Mouse (Mus musculus) heart, embryonic 16.5 days (tissue): Measurements from ENCODE around the gene Ube2c. TPM values are rescaled to one million over a fixed set of nuclear protein-coding genes. Genes with fewer than 3 reads are reported as not detected.

Source experiments
- ATAC-seq: fragments of 200-750 bp; cut with Nextera tagmentation; replicated peaks from 2 replicates; pipeline ENCODE4 v1.8.0; 2017; ENCODE audit warnings: moderate number of reproducible peaks; ENCODE audit not compliant: insufficient read depth, low FRiP score; ENCODE audit errors: extremely low read depth
- H3K27ac ChIP-seq: fragments of 300-500 bp; sonication (generic); 2 replicates; pipeline ENCODE4 v1.5.1; 2014; ENCODE audit warnings: mild to moderate bottlenecking, low read length, control low read depth, moderate library complexity
- H3K27me3 ChIP-seq: fragments of 300-500 bp; sonication (generic); 2 replicates; pipeline ENCODE4 v1.6.1; 2014; ENCODE audit warnings: low read length, mixed read lengths; ENCODE audit not compliant: control insufficient read depth, insufficient read depth
- H3K36me3 ChIP-seq: fragments of 300-500 bp; sonication (generic); 2 replicates; pipeline ENCODE4 v1.6.1; 2014; ENCODE audit not compliant: control insufficient read depth, insufficient read depth
- H3K4me1 ChIP-seq: fragments of 300-500 bp; sonication (generic); 2 replicates; pipeline ENCODE4 v1.6.1; 2014; ENCODE audit warnings: low read length, mixed read lengths; ENCODE audit not compliant: control insufficient read depth, insufficient read depth
- H3K4me2 ChIP-seq: fragments of 300-500 bp; sonication (generic); 2 replicates; pipeline ENCODE4 v1.6.1; 2014; ENCODE audit warnings: low read depth, mild to moderate bottlenecking, control low read depth, low read length
- H3K4me3 ChIP-seq: fragments of 300-500 bp; sonication (generic); 2 replicates; pipeline ENCODE4 v1.5.1; 2014; ENCODE audit warnings: mild to moderate bottlenecking, control low read depth, low read length
- H3K9ac ChIP-seq: fragments of 300-500 bp; sonication (generic); 2 replicates; pipeline ENCODE4 v1.6.1; 2014; ENCODE audit warnings: low read length, control low read depth
- H3K9me3 ChIP-seq: fragments of 300-500 bp; sonication (generic); replicated peaks from 2 replicates; pipeline ENCODE4 v1.6.1; 2016; ENCODE audit warnings: low read length; ENCODE audit not compliant: control insufficient read depth
- WGBS: fragments of 180-500 bp; shearing (Covaris S2); extraction: QIAGEN DNeasy Blood & Tissue Kit; methylation state at CpG from one replicate; pipeline ENCODE4 v1.1.7; 2014; 5-methylcytosine and 5-hydroxymethylcytosine counted together
- polyA plus RNA-seq: library from polyadenylated mRNA; unstranded; fragments of >200 nt; fragmentation: Nextera tagmentation; extraction: Ambion mirVana; gene quantifications from 2 replicates; pipeline ENCODE4 v1.2.1, GENCODE M21; 2015

Ube2c gene
- polyA plus RNA-seq, 1 experiment from 2014 or later = 388 TPM

GRCm38 (mm10) chr2:164817703-164818102, 48.0 kb downstream of the Ube2c start:
- Histone ChIP-seq H3K9ac (no peak overlapping the region), H3K36me3 (no peaks in the 10 kb centered on the region), H3K27ac (no peak overlapping the region), H3K4me3 (no peak overlapping the region), H3K27me3 (no peaks in the 10 kb centered on the region), H3K9me3 (no peaks in the 10 kb centered on the region), H3K4me1 (peaks cover 7% of the 10 kb centered on the region), H3K4me2 (no peak overlapping the region)
- 65% methylated on average over 5 of the region's 5 CpGs for WGBS
- no peak for ATAC-seq

GRCm38 (mm10) chr2:164821060-164821459, 51.4 kb downstream of the Ube2c start:
- WGBS = 83% methylated on average over 6 of the region's 6 CpGs

GRCm38 (mm10) chr2:164822636-164823165, 53.0 kb downstream of the Ube2c start, which contains the start of gene Zswim1:
Zswim1 (plus strand) TSS chr2:164822686.
- peak within 1 kb of the TSS; percentile 91 for H3K4me3 ChIP-seq
- H3K9me3 ChIP-seq = no peaks in the 10 kb centered on the region
- no peaks in the 10 kb centered on the region for H3K27me3 ChIP-seq
- peak; percentile 99 for ATAC-seq
- peak within 1 kb of the TSS; percentile 85 for H3K9ac ChIP-seq
- H3K27ac ChIP-seq = peak within 1 kb of the TSS; percentile 85
- peaks cover 24% of the 10 kb centered on the region for H3K36me3 ChIP-seq
- peaks cover 5% of the 10 kb centered on the region; the same call in 1 of the 2 replicates for H3K4me1 ChIP-seq
- 1% methylated on average over 32 of the region's 32 CpGs for WGBS
- peak within 1 kb of the TSS; percentile 81 for H3K4me2 ChIP-seq

More at GRCm38 (mm10) chr2:164821060-164821459, 51.4 kb downstream of the Ube2c start:
- no peak overlapping the region for H3K9ac ChIP-seq
- H3K36me3 ChIP-seq = peaks cover 15% of the 10 kb centered on the region
- no peak for ATAC-seq
- H3K27me3 ChIP-seq = no peaks in the 10 kb centered on the region
- no peak overlapping the region for H3K4me3 ChIP-seq
- H3K27ac ChIP-seq = no peak overlapping the region
- H3K9me3 ChIP-seq = no peaks in the 10 kb centered on the region
- peaks cover 5% of the 10 kb centered on the region; the same call in 1 of the 2 replicates for H3K4me1 ChIP-seq
- no peak overlapping the region for H3K4me2 ChIP-seq

GRCm38 (mm10) chr2:164823181-164823585, 53.5 kb downstream of the Ube2c start:
- Histone ChIP-seq H3K4me3 (peak overlapping the region; percentile 91), H3K9me3 (no peaks in the 10 kb centered on the region), H3K4me2 (peak overlapping the region; percentile 81), H3K27ac (peak overlapping the region; percentile 85), H3K27me3 (no peaks in the 10 kb centered on the region), H3K4me1 (peaks cover 5% of the 10 kb centered on the region; the same call in 1 of the 2 replicates), H3K36me3 (peaks cover 25% of the 10 kb centered on the region), H3K9ac (peak overlapping the region; percentile 85)
- peak; percentile 69 for ATAC-seq
- WGBS = 2% methylated on average over 10 of the region's 10 CpGs

GRCm38 (mm10) chr2:164823969-164824368, 54.3 kb downstream of the Ube2c start:
- H3K27ac ChIP-seq = no peak overlapping the region

GRCm38 (mm10) chr2:164825521-164825920, 55.8 kb downstream of the Ube2c start:
- Histone ChIP-seq H3K27me3 (no peaks in the 10 kb centered on the region), H3K4me1 (peaks cover 6% of the 10 kb centered on the region; the same call in 1 of the 2 replicates), H3K4me2 (no peak overlapping the region), H3K4me3 (no peak overlapping the region), H3K27ac (no peak overlapping the region), H3K9ac (no peak overlapping the region), H3K36me3 (peaks cover 25% of the 10 kb centered on the region), H3K9me3 (no peaks in the 10 kb centered on the region)
- WGBS = 93% methylated on average over 17 of the region's 17 CpGs
- no peak for ATAC-seq

More at GRCm38 (mm10) chr2:164823969-164824368, 54.3 kb downstream of the Ube2c start:
- no peak overlapping the region for H3K4me3 ChIP-seq
- no peaks in the 10 kb centered on the region for H3K9me3 ChIP-seq
- H3K9ac ChIP-seq = no peak overlapping the region
- H3K27me3 ChIP-seq = no peaks in the 10 kb centered on the region
- peaks cover 25% of the 10 kb centered on the region for H3K36me3 ChIP-seq
- ATAC-seq = no peak
- no peak overlapping the region for H3K4me2 ChIP-seq
- H3K4me1 ChIP-seq = peaks cover 5% of the 10 kb centered on the region; the same call in 1 of the 2 replicates
- 87% methylated on average over 4 of the region's 4 CpGs for WGBS

- 75% methylated on average over 16 of the region's 16 CpGs for WGBS
- H3K36me3 ChIP-seq = peaks cover 25% of the 10 kb centered on the region
- ATAC-seq = no peak
Observed at GRCm38 (mm10) chr2:164827146-164827850, 57.6 kb downstream of the Ube2c start.

More at GRCm38 (mm10) chr2:164827146-164827850, 57.6 kb downstream of the Ube2c start:
- no peak overlapping the region for H3K9ac ChIP-seq
- no peak overlapping the region for H3K4me3 ChIP-seq
- H3K4me1 ChIP-seq = peaks cover 7% of the 10 kb centered on the region; the same call in 1 of the 2 replicates
- H3K9me3 ChIP-seq = no peaks in the 10 kb centered on the region
- no peak overlapping the region for H3K4me2 ChIP-seq
- no peak overlapping the region for H3K27ac ChIP-seq
- H3K27me3 ChIP-seq = no peaks in the 10 kb centered on the region
